Comparison of ENCODE assay signal across 14 mouse cellular contexts in the genomic region with DNA sequence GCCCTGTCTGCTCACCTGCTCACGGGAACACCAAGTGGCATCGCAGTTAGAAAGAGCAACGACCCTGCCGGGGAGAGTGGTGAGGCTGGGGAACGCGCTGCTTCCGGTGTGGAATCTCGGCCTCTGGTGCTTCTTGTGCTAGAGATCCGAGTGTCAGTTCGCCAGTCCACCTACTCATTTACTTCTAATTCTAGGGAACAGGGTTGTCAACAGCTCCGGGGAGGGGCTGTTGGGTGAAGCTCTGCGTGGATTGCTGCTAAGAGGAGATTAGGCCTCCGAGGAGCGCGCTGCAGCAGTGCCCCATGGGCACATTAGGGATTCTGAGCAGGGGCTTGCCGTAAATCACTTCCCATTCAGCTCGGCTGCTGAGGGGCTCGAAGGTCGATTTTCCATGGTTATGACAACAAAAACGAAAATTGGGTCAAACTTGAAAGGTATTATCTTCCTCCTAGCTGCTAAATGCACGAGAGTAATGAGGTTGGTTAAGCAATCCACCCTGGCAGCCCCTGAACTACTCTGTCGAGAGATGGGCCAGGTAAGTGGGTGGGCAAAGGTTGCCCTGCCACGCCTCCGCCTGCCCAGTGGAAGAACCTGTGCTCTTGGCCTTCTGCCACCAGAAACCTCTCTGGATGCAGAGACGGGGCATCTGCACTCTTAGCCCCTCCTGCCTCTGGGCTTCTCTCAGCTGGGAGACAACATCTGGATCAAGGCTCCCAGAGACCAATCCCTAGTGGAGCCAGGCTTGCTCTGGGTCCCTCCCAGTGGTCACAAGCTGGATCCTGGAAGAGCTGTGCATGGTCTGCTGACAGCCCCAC.
DNase-seq lines count a peak whose midpoint lies in the region; ATAC-seq and TF ChIP-seq lines count a peak whose summit lies in the region.
"Had no signal": no experiment of that assay in that cellular context is flagged by ENCODE, and none has a peak within 500 bp of the region (broad histone marks: within the 10 kb centered on the region; RNA-seq: fewer than 3 reads in every experiment).

No protein-coding gene starts in this region.

- no peak overlapping the region for H3K27ac ChIP-seq in kidney, embryonic 15.5 days
- H3K27ac ChIP-seq in hindbrain, embryonic 13.5 days = peak overlapping the region; percentile 71
- H3K27ac ChIP-seq in kidney, adult 2 months (ENCODE audit: insufficient read depth, low read depth, low read length) = no peak overlapping the region
- H3K27ac ChIP-seq in midbrain, embryonic 16.5 days (ENCODE audit: low read length) = peak overlapping the region; percentile 78
- H3K27ac ChIP-seq: heart, adult 2 months; limb, embryonic 15.5 days; lung, embryonic 15.5 days had no signal

- no peaks in the 10 kb centered on the region for H3K9me3 ChIP-seq in kidney, embryonic 15.5 days (replicated peaks)
- no peaks in the 10 kb centered on the region for H3K9me3 ChIP-seq in hindbrain, embryonic 13.5 days
- H3K9me3 ChIP-seq in midbrain, embryonic 16.5 days (replicated peaks; ENCODE audit: control insufficient read depth, low read length, poor library complexity, severe bottlenecking) = no peaks in the 10 kb centered on the region
- H3K9me3 ChIP-seq: limb, embryonic 15.5 days; lung, embryonic 15.5 days had no signal

- ATAC-seq in kidney, embryonic 15.5 days (replicated peaks; ENCODE audit: low FRiP score) = no peak
- ATAC-seq in hindbrain, embryonic 13.5 days (ENCODE audit: low FRiP score) = no peak
- ATAC-seq in midbrain, embryonic 16.5 days = no peak

- no peak for TF ChIP-seq POLR2A in kidney, adult 2 months (IDR thresholded peaks at IDR 0.05; ENCODE audit: low read depth, low read length)

- 54% methylated on average over 25 of the region's 25 CpGs for WGBS in kidney, embryonic 15.5 days
- 40% methylated on average over 25 of the region's 25 CpGs for WGBS in hindbrain, embryonic 13.5 days
- WGBS in kidney, adult 2 months = 40% methylated on average over 25 of the region's 25 CpGs
- 35% methylated on average over 25 of the region's 25 CpGs for WGBS in midbrain, embryonic 16.5 days

- no peak overlapping the region for H3K4me2 ChIP-seq in kidney, embryonic 15.5 days
- H3K4me2 ChIP-seq in hindbrain, embryonic 13.5 days = 0 out of 2 replicates have a peak overlapping the region, but pooled peaks have one; percentile 4
- H3K4me2 ChIP-seq in midbrain, embryonic 16.5 days (ENCODE audit: low read length) = no peak overlapping the region; the same call in 1 of the 2 replicates
- H3K4me2 ChIP-seq: limb, embryonic 15.5 days; lung, embryonic 15.5 days had no signal

- no peaks in the 10 kb centered on the region for H3K36me3 ChIP-seq in kidney, embryonic 15.5 days
- H3K36me3 ChIP-seq in hindbrain, embryonic 13.5 days = no peaks in the 10 kb centered on the region
- H3K36me3 ChIP-seq in kidney, adult 2 months (ENCODE audit: control insufficient read depth, insufficient read depth, low read length) = no peaks in the 10 kb centered on the region
- H3K36me3 ChIP-seq in midbrain, embryonic 16.5 days (ENCODE audit: control insufficient read depth, insufficient read depth, low read length) = no peaks in the 10 kb centered on the region
- H3K36me3 ChIP-seq: limb, embryonic 15.5 days; lung, embryonic 15.5 days had no signal

- peak; percentile 50 for DNase-seq in kidney, adult 11 months
- DNase-seq in kidney, adult 2 months = peak; percentile 62
- no peak for DNase-seq in right cerebral cortex, postnatal 25 days
- no peak for DNase-seq in layer of hippocampus, postnatal 25 days (ENCODE audit: extremely low spot score in 1 of 2, low spot score in 1 of 2)
- DNase-seq in adrenal gland, adult (ENCODE audit: inconsistent age in 2 of 2, low spot score in 1 of 2) = no peak
- DNase-seq: heart, adult 2 months; heart, postnatal 36 days; thymus, postnatal 25 days had no signal

- H3K9ac ChIP-seq in kidney, embryonic 15.5 days = no peak overlapping the region
- H3K9ac ChIP-seq in hindbrain, embryonic 13.5 days = peak overlapping the region; percentile 56
- H3K9ac ChIP-seq in midbrain, embryonic 16.5 days (ENCODE audit: low read depth, low read length) = 0 out of 2 replicates have a peak overlapping the region, but pooled peaks have one; percentile 2
- H3K9ac ChIP-seq: limb, embryonic 15.5 days; lung, embryonic 15.5 days had no signal

- H3K27me3 ChIP-seq in kidney, embryonic 15.5 days = no peaks in the 10 kb centered on the region
- H3K27me3 ChIP-seq in hindbrain, embryonic 13.5 days = no peaks in the 10 kb centered on the region
- H3K27me3 ChIP-seq in kidney, adult 2 months (replicated peaks; ENCODE audit: control insufficient read depth, insufficient read depth, low read length) = no peaks in the 10 kb centered on the region
- no peaks in the 10 kb centered on the region for H3K27me3 ChIP-seq in midbrain, embryonic 16.5 days (ENCODE audit: control insufficient read depth, insufficient read depth, low read depth, low read length)
- H3K27me3 ChIP-seq: limb, embryonic 15.5 days; lung, embryonic 15.5 days had no signal

- no peak overlapping the region for H3K4me3 ChIP-seq in kidney, embryonic 15.5 days (replicated peaks)
- no peak overlapping the region for H3K4me3 ChIP-seq in hindbrain, embryonic 13.5 days
- no peak overlapping the region for H3K4me3 ChIP-seq in kidney, adult 2 months (ENCODE audit: insufficient read depth, low read depth, low read length)
- no peak overlapping the region for H3K4me3 ChIP-seq in midbrain, embryonic 16.5 days (ENCODE audit: low read depth, low read length)
- H3K4me3 ChIP-seq: erythroblast, embryonic 14.5 days; heart, adult 2 months; limb, embryonic 15.5 days; lung, embryonic 15.5 days had no signal

- H3K4me1 ChIP-seq in kidney, embryonic 15.5 days = 0 out of 2 replicates have a peak, but pooled peaks cover 4% of the 10 kb centered on the region
- H3K4me1 ChIP-seq in hindbrain, embryonic 13.5 days (replicated peaks) = peaks cover 44% of the 10 kb centered on the region
- no peaks in the 10 kb centered on the region for H3K4me1 ChIP-seq in kidney, adult 2 months (ENCODE audit: control insufficient read depth, insufficient read depth, low read length)
- peaks cover 21% of the 10 kb centered on the region for H3K4me1 ChIP-seq in midbrain, embryonic 16.5 days (ENCODE audit: control insufficient read depth, insufficient read depth, low read length)
- H3K4me1 ChIP-seq: limb, embryonic 15.5 days; lung, embryonic 15.5 days had no signal

- no peak for TF ChIP-seq CTCF in kidney, adult 2 months (conservative IDR thresholded peaks at IDR 0.05; ENCODE audit: insufficient read depth, insufficient read length, low read depth, low read length)

Comparison
In these comparisons a context has a peak if more than half of its experiments do, and no peak if none do; other contexts are left out.
1. DNase-seq: peak in kidney, adult 11 months (single experiment) and kidney, adult 2 months (single experiment); none in right cerebral cortex, postnatal 25 days (single experiment), layer of hippocampus, postnatal 25 days (0 of 2) and adrenal gland, adult (0 of 2).
2. H3K27ac ChIP-seq: peak in hindbrain, embryonic 13.5 days (single experiment) and midbrain, embryonic 16.5 days (single experiment); none in kidney, embryonic 15.5 days (single experiment) and kidney, adult 2 months (single experiment).